Mouse (Mus musculus): Measurements from ENCODE around the gene Crocc. TPM values are rescaled to one million over a fixed set of nuclear protein-coding genes. Genes with fewer than 3 reads are reported as not detected.
A peak's percentile ranks its signal among the peaks of the same experiment; 100 is the strongest.

Crocc gene
- total RNA-seq, 2 experiments from 2014 or later: 2.0 to 2.5 TPM

DNA sequence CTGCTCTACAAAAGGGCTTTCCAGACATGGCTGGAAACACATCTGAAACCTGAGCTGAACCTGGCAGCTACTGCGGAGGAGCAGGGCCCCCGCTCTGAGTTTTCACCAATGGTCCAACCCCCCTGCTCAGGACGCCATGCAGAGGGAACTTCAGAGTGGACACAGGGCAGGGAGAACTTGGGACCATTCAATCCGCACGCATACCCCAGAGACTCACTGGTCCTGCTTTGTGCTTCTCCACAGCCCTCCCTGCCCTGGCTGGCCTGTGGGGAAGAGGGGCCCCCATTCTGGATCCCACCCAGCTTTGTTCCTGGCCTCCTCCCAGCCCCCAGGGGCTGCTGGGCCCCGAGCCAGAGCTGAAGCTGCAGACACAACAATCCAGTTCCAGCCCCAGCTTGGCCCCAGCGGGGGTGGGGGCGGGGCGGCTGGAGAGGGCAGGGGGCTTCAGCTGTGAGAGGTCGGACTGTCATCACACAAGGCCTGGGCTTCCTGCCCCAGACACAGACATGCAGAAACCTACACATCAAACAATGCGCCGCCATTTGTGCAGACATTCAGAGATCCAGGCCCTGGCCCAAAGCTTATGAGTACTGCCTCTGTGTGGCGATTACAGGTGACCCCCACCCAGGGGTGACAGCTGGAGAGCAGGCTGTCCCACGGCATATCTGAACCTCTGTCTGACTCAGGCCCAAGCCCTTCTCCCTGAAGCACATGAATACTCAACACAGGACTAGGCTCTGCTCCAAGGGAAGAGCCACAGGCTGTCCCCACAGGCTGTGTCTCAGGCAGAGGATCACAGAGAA lies 39.3 kb downstream of the Crocc start:
- DNase-seq (ENCODE audit: low spot score): no peak

- DNase-seq (ENCODE audit: low spot score): no peak
These were observed 40.1 kb downstream of the Crocc start for GRCm38 (mm10) chr4:141020220-141020619.

DNA sequence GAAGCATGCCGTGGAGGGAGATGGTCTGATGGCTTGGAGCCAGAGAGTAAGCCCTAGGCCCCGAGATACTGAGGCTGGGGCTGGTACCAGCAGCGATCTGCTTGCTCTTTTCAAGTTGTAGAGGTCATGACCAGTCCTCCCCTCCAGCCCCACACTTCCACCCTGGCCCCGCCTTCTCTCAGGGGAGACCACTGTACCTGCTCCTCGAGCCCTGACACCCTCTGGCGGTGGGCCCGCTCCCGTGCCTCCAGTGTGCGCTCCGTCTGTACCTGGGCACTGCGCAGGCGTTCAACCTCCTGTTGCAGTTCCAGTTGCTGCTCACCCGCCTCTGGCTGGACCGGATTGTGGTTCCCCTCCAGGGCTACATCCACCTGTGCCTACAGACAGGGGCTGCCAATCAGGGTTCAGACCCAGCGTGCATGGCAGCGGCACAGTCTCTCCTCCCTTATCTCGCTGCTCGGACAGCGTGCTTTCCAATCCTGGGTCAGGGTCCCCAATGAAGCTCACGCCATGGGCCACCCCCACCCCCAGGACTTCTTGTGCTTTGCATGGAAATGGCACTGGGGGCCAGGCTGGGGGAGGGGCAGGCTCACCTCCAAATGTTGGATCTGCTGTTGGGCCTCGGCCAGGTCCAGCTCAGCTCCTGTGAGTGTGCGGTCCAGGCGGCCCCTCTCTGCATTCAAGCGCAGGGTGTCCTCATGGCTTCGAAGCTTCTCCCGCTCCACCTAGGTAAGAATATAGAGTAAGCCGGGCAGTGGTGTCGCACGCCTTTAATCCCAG lies 42.5 kb downstream of the Crocc start:
- no peak for DNase-seq (ENCODE audit: low spot score)

DNA sequence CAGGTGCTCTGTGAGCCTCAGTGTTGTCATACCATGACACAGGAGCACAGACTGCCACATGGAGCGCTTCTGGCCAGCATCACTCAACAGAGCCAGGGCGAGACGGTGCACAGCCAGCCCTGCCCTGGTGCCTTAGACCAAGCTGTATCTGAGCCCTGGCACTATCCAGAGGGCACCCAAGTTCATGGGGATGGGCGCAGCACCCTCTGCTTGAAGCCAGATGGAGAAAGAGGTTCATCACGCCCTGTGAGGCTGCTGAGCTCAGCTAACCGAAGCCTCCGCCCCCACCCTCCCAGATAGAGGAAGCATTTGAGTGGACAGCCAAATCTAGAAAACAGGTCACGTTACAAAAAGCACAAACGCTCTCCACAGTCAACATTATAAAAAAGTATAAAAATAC lies 44.0 kb downstream of the Crocc start:
- DNase-seq (ENCODE audit: low spot score): peak; percentile 50

- no peak for DNase-seq (ENCODE audit: low spot score)
These were observed 45.0 kb downstream of the Crocc start for GRCm38 (mm10) chr4:141015356-141015755.

GRCm38 (mm10) chr4:141014856-141015255 lies 45.5 kb downstream of the Crocc start:
- DNase-seq (ENCODE audit: low spot score): no peak

GRCm38 (mm10) chr4:141014114-141014513 lies 46.2 kb downstream of the Crocc start:
- no peak for DNase-seq (ENCODE audit: low spot score)

- no peak for DNase-seq (ENCODE audit: low spot score)
These were observed 47.8 kb downstream of the Crocc start for GRCm38 (mm10) chr4:141012558-141012957.

- peak; percentile 41 for DNase-seq (ENCODE audit: low spot score)
These were observed 48.6 kb downstream of the Crocc start for GRCm38 (mm10) chr4:141011556-141012328.

GRCm38 (mm10) chr4:141010941-141011429 lies 49.4 kb downstream of the Crocc start:
- DNase-seq (ENCODE audit: low spot score): peak; percentile 32

- DNase-seq (ENCODE audit: low spot score): no peak
These were observed 49.8 kb downstream of the Crocc start for GRCm38 (mm10) chr4:141010526-141010925.

- DNase-seq (ENCODE audit: low spot score): no peak
These were observed 50.2 kb downstream of the Crocc start, which contains the start of gene Mfap2 for GRCm38 (mm10) chr4:141010118-141010517. Mfap2 (plus strand) TSS chr4:141010418.

DNA sequence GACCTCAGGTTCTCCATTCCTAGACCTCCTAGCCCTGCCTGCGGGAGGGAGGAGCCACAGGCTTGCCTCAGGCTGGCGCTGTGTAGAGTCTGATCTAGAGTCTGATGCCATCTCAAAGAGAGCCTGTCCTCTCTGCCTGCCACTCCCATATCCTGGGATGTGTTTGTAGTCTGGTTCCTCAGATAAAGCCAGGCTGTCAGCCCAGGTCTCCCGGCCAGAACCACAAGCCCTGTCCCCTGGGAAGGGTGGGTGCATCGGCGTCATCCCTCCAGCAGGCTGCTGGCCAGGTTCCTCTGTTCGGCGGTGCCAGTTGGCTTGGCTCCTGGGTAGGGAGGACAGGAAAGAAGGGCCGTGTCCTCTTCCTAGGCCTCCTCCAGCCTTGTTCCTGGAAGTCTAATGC lies 52.3 kb downstream of the Crocc start:
- DNase-seq (ENCODE audit: low spot score): peak; percentile 57

GRCm38 (mm10) chr4:141005983-141006382 lies 54.4 kb downstream of the Crocc start:
- DNase-seq (ENCODE audit: low spot score): no peak

GRCm38 (mm10) chr4:140996812-140997211 lies 63.5 kb downstream of the Crocc start:
- DNase-seq (ENCODE audit: low spot score): no peak

DNA sequence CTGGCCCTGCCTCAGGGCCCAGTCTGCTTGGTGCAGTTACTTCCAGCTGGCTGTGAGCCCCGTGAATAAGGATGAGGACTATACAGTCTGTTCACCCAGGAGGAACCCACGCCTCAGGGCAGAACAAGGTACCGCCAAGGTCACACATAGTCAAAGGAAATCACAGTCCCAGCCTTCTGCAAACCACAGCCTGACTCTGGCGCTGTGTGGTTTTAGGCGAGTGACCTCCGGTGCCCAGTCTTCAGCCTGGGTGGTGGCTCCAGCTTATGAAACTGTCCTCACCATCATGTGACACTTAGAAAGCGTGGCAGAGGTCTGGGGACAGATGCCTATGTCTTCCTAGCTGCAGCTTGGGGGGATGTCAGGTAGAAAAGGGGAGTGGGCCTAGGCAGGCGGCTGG lies 64.5 kb downstream of the Crocc start:
- DNase-seq (ENCODE audit: low spot score): no peak

- no peak for DNase-seq (ENCODE audit: low spot score)
These were observed 66.5 kb downstream of the Crocc start for GRCm38 (mm10) chr4:140993846-140994245.

DNA sequence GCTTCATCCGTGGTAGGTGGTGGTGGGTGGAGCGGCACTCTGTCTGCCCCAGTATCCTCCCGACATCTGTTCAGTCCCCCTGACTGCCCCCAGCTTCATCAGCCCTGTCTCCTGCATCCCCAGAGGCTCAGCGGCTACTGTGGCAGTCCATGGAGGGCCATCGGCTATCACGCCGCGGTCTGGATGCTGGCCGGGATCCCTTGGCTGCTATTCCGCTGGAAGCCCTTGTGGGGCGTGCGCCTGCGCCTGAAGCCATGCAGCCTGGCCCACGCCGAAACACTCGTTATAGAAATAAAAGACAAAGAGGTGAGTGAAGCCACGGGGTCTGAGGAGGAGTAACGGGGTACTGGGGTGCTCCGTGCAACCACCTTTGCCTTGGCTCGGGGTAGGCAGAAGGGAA lies 68.1 kb downstream of the Crocc start:
- DNase-seq (ENCODE audit: low spot score): no peak

DNA sequence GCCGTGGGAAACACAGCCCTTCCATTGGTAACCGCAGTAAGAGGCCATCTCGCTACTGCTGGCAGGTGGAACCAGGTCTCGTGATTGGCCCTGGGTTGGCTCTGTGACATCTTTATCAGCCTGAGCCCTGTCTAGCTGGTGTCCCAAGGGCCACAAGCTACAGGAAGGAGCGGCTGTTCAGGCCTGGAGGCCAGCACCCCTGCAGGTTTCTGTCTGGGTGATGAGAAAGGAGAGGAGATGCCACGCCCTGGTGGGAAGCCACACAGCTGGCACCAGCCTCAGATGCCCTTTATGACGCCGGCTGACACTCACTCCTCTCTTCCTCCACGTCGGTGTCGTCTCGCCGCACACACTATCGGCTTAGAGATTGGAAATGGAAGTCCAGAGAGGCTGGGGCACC lies 70.9 kb downstream of the Crocc start:
- no peak for DNase-seq (ENCODE audit: low spot score)

- no peak for DNase-seq (ENCODE audit: low spot score)
These were observed 71.6 kb downstream of the Crocc start for GRCm38 (mm10) chr4:140988706-140989290.

DNA sequence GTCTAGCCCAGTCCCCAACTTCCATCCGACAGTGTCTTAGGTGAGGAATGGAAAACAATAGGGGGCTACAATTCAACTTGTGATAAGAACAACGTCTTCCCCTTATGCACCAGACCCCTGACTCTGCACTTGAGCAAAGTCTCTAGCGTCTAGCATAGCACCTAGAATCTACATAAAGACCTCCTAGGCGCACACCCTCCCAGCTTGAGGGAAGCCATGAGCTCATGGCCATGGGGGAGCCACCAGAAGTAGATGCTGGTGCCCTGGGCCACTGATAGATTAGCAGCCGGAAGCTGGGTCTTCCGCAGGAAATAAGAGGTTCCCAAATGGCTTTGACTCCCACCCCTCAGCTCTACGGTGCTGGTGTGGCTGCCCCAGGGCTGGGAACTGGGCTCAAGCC lies 72.9 kb downstream of the Crocc start:
- DNase-seq (ENCODE audit: low spot score): no peak

Data from gastrocnemius, adult 18-20 months (tissue).